Mouse (Mus musculus) olfactory bulb, adult 2 months (tissue): Measurements from ENCODE around the gene Hpd. TPM values are rescaled to one million over a fixed set of nuclear protein-coding genes. Genes with fewer than 3 reads are reported as not detected.
A peak's percentile ranks its signal among the peaks of the same experiment; 100 is the strongest.

Experiments
- H3K27ac ChIP-seq: fragments of 200-500 bp; 2 replicates; pipeline ENCODE4 v1.5.1; 2012; ENCODE audit warnings: low read depth, low read length; ENCODE audit not compliant: insufficient read depth
- H3K4me1 ChIP-seq: fragments of 200-500 bp; 2 replicates; pipeline ENCODE4 v1.6.1; 2012; ENCODE audit warnings: low read length; ENCODE audit not compliant: control insufficient read depth, insufficient read depth
- H3K4me3 ChIP-seq: fragments of 200-500 bp; 2 replicates; pipeline ENCODE4 v1.5.1; 2012; ENCODE audit warnings: mild to moderate bottlenecking, low read depth, low read length, moderate library complexity; ENCODE audit not compliant: insufficient read depth
- CTCF ChIP-seq: fragments of 200-500 bp; IDR thresholded peaks from 2 replicates; pipeline ENCODE4 v1.5.1; 2012; ENCODE audit warnings: low read depth, mild to moderate bottlenecking, low read length, moderate library complexity; ENCODE audit not compliant: insufficient read depth
- POLR2A ChIP-seq: fragments of 200-500 bp; IDR thresholded peaks from 2 replicates; pipeline ENCODE4 v1.6.1; 2012; ENCODE audit warnings: mild to moderate bottlenecking, low read depth, low read length, moderate library complexity; ENCODE audit not compliant: insufficient read depth
- WGBS: fragments of 180-500 bp; shearing (Covaris S2); methylation state at CpG from one replicate; pipeline ENCODE4 v1.1.7; 2018; 5-methylcytosine and 5-hydroxymethylcytosine counted together
- polyA plus RNA-seq: library from polyadenylated mRNA; stranded (reverse); fragments of >200 nt; gene quantifications from 2 replicates; pipeline ENCODE4 v1.2.4, GENCODE M21; 2012; ENCODE audit warnings: low replicate concordance; ENCODE audit not compliant: missing spikeins, insufficient read depth, insufficient read length

Gene Hpd
- polyA plus RNA-seq, 1 experiment: not detected

GRCm38 (mm10) chr5:123134186-123134874, 48.2 kb downstream of the Hpd start:
- Histone ChIP-seq H3K4me1 (peaks cover 76% of the 10 kb centered on the region), H3K27ac (peak overlapping the region; percentile 84), H3K4me3 (no peak overlapping the region)
- TF ChIP-seq CTCF: no peak
- no peak for TF ChIP-seq POLR2A
- WGBS: 9% methylated on average over 13 of the region's 13 CpGs

- TF ChIP-seq CTCF: no peak
- TF ChIP-seq POLR2A: no peak
- peaks cover 76% of the 10 kb centered on the region for H3K4me1 ChIP-seq
- 8% methylated on average over 7 of the region's 7 CpGs for WGBS
- peak overlapping the region; percentile 4; the same call in 1 of the 2 replicates for H3K4me3 ChIP-seq
- H3K27ac ChIP-seq: peak overlapping the region; percentile 76
Measured at GRCm38 (mm10) chr5:123133784-123134143, 48.8 kb downstream of the Hpd start.

- WGBS: 14% methylated on average over 18 of the region's 18 CpGs
- TF ChIP-seq POLR2A: no peak
- peak; percentile 98 for TF ChIP-seq CTCF
- peaks cover 77% of the 10 kb centered on the region for H3K4me1 ChIP-seq
- H3K27ac ChIP-seq: peak overlapping the region; percentile 76
- peak overlapping the region; percentile 4; the same call in 1 of the 2 replicates for H3K4me3 ChIP-seq
Measured at GRCm38 (mm10) chr5:123133083-123133783, 49.3 kb downstream of the Hpd start.

DNA sequence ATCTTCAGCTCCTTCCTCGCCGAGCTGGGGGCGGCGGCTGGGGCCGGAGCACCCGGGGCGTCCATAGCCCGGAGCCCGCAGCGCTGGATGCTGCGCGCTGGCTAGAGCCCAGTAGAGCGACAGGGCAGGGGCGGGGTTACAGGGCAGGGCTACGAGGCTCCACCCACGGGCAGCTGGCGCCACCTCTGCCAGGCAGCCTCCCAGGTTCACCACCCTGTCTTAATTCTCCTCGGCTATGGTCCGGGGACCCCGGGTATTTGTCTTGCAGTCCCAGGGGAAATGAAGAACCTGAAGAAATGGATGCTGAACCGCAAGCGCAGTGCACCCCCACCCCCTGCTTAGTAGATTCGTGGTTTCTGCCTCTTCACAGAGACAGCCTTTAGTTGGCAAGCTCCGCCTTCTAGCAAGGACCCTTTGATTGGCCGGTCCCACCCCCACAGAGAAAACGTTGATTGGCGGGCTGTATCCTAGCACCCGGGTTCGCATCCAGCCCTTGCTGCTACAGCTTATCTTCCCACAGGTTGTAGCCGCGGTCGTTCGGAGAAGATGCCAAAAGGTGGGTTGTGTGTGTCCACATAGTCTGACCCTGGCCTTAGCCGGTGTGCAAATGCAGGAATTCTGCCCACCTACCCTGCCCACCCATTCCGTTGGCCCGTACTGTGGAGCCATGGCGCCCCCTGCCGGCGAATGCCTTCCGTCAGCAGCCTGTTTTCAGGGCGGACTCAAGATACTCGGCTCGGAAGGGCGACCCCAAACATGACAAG, 50.0 kb downstream of the Hpd start, which contains the start of gene Rhof:
TSS of gene Rhof (minus strand) at position 385 of the 764 bp plus-strand sequence.
- WGBS: 1% methylated on average over 44 of the region's 44 CpGs
- Histone ChIP-seq H3K4me3 (peak within 1 kb of the TSS; percentile 70), H3K4me1 (peaks cover 72% of the 10 kb centered on the region), H3K27ac (peak within 1 kb of the TSS; percentile 76)
- TF ChIP-seq CTCF (peak; percentile 97), POLR2A (peak; percentile 55; the same call in 1 of the 2 replicates)

GRCm38 (mm10) chr5:123130814-123131148, 51.7 kb downstream of the Hpd start:
- H3K4me1 ChIP-seq: peaks cover 55% of the 10 kb centered on the region
- TF ChIP-seq POLR2A (no peak), CTCF (no peak)
- H3K27ac ChIP-seq: no peak overlapping the region
- 83% methylated on average over 5 of the region's 5 CpGs for WGBS
- no peak overlapping the region for H3K4me3 ChIP-seq

DNA sequence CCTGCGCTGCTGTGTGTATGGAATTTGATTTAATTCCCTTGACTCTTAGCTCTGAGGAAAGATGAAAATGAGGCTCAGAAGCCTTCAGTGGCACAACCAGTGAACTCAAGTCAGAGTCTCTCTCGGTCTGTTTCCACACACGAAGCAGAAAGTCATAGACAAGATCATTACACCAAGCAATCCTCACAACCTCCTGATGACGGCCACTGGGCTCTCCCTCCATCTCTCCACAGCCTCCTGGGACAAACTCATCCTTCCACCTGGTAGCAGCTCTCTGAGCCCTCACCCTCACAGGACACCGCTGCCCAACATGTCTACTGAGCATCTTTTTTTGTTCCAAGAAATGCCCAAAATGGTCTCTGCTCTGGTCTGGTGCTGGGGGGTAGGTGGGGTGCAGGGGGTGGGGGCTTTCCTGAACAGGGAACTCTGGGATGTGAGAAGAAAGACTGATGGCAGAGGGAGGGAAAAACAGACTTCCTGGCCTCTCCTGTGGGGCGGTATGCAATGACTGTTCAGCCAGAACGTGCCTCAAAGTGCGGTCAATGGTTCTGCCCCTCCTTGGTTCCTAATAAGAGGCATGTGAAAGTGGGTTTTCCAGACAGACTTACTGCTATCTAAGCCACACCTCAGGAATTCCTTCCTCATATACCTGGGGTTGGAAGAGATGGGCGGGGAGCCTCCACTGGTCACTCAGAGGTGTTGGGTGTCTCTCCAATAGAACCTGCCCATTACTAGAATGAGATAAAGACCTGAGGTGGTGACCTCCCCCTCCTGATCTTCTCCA, 52.3 kb downstream of the Hpd start:
- H3K27ac ChIP-seq: no peak overlapping the region
- no peak for TF ChIP-seq POLR2A
- no peak for TF ChIP-seq CTCF
- peaks cover 50% of the 10 kb centered on the region for H3K4me1 ChIP-seq
- WGBS: 93% methylated on average over 9 of the region's 9 CpGs
- no peak overlapping the region for H3K4me3 ChIP-seq

DNA sequence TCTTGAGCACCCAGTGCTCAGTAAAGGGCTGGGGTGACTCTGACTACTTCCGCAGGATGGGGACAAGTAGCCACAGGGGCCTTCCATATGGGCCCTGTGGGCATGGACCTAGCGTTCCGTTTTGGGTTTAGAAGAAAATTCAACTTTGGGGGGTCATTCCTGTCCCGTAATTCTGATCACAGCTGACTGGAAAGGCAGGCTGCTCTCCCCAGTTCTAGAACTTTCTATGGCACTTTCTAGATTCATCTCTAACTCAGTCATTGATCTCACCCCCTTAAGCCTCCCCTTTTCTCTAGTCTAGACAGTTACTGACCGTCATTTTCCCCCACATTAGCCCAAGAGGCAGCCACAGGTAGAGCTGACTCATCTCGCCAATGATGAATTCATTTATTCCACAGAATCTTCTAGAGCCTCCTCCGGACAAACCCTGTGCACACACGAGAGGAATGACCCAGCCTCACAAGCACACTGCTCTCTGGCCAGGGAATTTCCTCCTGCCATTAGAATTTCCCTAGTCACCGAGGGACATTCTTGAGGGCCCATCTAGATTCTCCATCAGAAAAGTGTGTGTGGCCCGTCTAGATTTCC, 53.3 kb downstream of the Hpd start:
- Histone ChIP-seq H3K4me3 (no peak overlapping the region), H3K27ac (no peak overlapping the region), H3K4me1 (peaks cover 41% of the 10 kb centered on the region)
- 85% methylated on average over 10 of the region's 10 CpGs for WGBS
- TF ChIP-seq POLR2A (no peak), CTCF (no peak)
